Mouse (Mus musculus): ENCODE measurements at regions not wholly inside any gene's neighbourhood (a gene's known extent, or its start where the extent isn't known, plus 50 kb on each side); places are given as distances from the start of the nearest gene placed in this dataset.

DNA sequence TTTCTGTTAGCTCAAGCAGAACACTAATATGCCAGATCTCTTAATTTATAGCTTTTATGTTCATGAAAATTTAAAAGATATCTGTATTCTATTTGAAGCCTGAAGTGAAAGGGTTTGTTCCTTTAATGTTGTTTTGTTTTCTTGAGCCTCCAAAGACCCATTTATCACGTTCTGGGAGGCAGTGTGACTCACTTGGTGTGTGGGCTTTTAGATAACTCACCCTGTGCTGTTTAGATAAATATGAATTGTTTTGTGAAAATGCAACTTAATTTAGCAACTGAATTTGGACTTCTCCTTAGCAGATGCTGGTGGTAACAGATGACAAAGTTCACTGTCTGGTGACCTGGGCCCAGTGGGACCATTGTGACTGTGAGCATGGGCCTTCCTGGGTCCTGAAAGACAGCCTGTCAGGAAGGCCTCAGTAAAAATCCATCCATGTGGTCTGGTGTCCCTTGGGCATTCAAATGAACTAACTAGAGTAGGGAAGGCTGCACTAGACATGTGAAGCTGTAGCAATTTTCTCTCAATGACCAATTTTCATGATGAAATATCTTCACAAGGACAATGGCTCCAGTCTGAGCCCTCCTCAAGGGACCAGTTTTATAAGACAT, 167.6 kb upstream of the Nsun2 start:
- TF ChIP-seq CTCF (IDR thresholded peaks at IDR 0.05) (no peak), EP300 (IDR thresholded peaks at IDR 0.05) (no peak)

All from lung, postnatal 0 days (tissue).